Mouse (Mus musculus) lung, postnatal 0 days (tissue): ENCODE data around the gene Abcb8.

Experiments used
- CTCF ChIP-seq: IDR thresholded peaks from 2 replicates; pipeline ENCODE4 v1.5.1; 2016; ENCODE audit warnings: antibody characterized with exemption, mild to moderate bottlenecking
- EP300 ChIP-seq: IDR thresholded peaks from 2 replicates; pipeline ENCODE4 v1.6.1; 2016; ENCODE audit warnings: antibody characterized with exemption, mild to moderate bottlenecking, control low read depth

DNA sequence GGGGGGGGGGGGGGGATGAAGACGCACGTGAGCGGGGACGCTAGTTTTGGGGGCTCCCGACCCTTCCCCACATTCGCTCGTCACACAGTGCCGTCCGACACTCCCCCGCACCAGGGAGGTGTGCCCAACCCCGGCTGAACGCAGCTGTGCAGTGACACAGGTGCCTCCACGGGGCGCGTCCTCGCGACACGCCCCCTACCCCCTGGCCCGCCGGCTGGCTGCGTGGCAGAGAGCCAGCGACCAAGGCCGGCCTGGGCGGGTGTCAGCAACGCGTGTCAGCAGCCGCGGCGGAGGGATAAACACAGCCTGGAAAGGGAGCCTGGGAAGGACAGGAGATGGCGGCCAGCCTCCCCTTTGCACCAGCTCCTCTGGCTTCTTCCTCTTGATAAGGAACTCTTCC, 44.9 kb upstream of the Abcb8 start:
- no peak for TF ChIP-seq CTCF
- no peak for TF ChIP-seq EP300
